Mouse (Mus musculus) kidney, postnatal 36 days (tissue): ENCODE measurements at regions not wholly inside any gene's neighbourhood (a gene's known extent, or its start where the extent isn't known, plus 50 kb on each side); places are given as distances from the start of the nearest gene placed in this dataset.

ENCODE experiments used
- DNase-seq, 2 experiments: peaks; one replicate each; pipeline ENCODE4 v3.0.0; 2021 to 2022; ENCODE audit warnings: mixed read lengths in 2 of 2

- DNase-seq: no peak
Observed at GRCm38 (mm10) chr1:81950140-81950550, 282.8 kb upstream of the Gm9747 start.

- no peak for DNase-seq
Observed at GRCm38 (mm10) chr1:81950853-81951252, 282.1 kb upstream of the Gm9747 start.

DNA sequence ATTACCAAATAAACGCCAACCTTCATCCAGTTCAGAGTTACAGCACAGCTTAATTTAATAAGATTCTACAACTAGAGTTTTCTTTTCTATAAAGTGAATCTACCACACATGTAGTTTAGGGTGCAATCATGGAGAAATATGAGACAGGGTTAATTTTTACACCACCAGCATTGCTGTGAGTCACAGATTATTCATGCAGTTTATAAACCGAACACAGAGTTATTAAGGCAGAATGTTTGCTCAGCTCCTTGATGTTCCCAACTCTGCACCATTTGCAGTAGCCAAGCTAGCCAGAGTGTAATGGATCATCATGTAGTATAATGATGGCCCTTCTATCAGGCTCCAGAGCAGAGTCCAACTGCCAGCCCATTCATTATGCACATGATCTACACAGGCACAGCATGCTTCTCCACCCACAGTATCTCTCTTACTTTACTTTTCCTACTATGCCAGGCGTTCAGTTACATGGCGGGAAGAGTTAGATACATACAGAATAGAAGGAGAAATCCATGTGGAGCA, 281.4 kb upstream of the Gm9747 start:
- DNase-seq: no peak

- no peak for DNase-seq
Observed at GRCm38 (mm10) chr1:81952095-81952494, 280.8 kb upstream of the Gm9747 start.

GRCm38 (mm10) chr1:81954507-81954906, 278.4 kb upstream of the Gm9747 start:
- no peak for DNase-seq

GRCm38 (mm10) chr1:81967062-81967461, 265.9 kb upstream of the Gm9747 start:
- no peak for DNase-seq

DNA sequence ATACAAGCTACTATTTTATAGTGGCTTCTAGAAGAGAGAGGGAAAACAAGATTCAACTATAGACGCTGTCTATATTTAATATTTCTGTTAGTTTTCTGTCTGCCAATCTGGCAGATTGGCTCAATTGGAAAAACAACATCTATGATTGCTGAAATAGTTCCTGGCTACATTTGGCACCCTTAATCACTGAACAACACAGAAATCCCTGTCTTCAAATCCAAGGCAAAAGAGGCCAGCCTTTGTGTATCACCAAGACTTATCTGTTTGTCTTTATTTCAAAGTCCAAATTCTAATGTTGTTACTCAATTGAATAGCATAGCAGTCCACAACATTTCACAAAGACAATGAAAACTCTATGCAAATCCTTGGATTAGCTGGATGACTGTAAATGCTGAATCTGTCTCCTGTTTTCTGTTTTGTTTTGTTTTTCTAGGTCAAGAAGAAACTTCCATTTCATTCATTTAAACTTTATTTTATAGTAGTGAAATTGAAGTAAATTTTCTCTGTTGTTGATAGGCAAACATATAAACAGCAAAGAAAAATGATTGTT, 265.1 kb upstream of the Gm9747 start:
- no peak for DNase-seq

DNA sequence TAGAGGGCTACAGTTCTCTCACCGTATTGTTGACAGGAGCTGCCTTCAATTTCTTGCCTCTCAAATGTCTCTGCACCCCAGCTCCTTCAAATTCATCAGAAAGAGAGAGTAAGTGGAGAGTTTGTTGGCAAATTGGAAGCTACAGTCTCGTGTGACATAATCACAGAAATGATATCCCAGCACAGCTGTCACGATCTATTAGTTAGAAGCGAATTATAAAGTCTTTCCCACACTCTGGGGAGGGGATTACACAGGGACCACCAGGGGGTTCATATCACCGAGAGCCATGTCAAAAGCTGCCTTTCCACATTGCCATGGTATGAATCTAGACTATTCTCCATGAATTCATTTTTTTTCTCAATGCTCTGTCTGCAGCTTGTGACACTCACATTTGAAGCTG, 260.3 kb upstream of the Gm9747 start:
- DNase-seq: no peak

DNA sequence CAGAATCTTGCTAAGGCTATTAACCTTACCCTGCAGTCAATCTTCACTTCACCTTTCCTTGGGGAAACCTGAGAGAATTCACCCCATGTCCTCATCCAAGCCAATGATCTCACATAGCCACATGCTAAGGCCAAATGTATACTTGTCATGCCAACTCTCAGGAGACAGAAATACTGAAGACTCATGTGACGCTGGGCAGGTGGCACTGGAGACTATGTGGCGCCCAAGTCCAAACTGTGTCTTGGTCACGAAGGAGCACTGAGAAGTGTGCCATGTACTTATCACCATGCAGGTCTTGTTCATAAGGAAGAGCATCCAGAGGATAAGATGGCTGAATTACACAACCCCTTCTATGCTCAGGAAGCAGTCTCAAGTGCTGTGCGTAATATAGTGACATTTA, 259.4 kb upstream of the Gm9747 start:
- no peak for DNase-seq

- DNase-seq: peak in 1 of 2 experiments; percentile 32
Observed at GRCm38 (mm10) chr1:82007943-82008342, 225.0 kb upstream of the Gm9747 start.

- no peak for DNase-seq
Observed at GRCm38 (mm10) chr1:82008805-82009204, 224.1 kb upstream of the Gm9747 start.

- DNase-seq: no peak
Observed at GRCm38 (mm10) chr1:82010995-82011394, 221.9 kb upstream of the Gm9747 start.

GRCm38 (mm10) chr1:82015341-82015740, 217.6 kb upstream of the Gm9747 start:
- DNase-seq: no peak

DNA sequence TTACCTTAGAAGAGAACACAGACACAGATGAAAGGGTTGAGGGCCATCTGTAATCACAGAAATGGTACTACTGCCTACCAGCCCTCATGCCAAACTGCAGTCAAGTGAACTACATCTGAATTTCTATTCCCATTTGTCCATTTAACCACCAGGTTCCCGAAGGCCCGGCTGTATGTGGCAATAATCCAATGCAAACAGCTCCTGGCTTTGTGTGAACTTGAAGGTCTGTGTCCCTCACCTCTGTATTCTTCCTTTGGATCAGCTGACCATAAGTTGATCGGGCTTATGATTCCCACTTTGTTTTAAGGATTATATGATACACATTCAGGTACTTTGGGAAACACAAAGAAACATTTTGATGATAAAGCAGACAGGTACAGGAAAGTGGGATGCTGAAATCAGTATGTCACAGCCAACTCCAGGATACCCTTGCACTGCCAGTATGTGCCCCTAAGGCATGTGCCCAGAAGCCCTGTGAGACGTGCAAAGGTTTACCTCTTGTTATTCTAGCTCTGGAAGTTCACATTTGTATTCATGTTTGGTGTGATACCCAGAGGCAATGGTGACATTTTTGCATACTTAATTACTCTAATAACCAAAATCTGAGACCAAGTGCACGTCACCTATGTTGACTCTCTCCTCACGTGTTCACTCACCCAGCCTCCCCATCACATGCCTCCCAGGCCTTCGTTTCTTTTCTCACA, 214.1 kb upstream of the Gm9747 start:
- DNase-seq: peak; percentile 29 to 32

DNA sequence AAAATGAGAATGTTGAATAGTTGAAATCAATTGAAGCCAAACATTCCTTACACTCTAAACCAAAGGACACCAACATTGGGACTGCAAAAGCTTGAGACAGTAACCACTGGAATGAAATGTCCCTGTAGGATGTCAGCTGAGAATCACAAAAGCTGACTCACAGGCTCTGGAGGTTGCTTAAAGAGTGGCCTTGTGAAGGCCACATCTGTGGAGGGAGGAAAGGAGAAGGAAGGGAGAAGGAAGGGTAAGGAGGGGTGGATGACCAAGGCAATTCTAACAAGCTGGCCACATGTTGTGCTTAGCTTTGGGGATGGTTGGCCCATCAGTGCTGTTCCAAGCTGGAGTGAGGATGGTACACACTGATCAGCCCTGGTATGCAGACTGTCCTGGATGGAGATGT, 205.2 kb upstream of the Gm9747 start:
- DNase-seq: no peak

DNA sequence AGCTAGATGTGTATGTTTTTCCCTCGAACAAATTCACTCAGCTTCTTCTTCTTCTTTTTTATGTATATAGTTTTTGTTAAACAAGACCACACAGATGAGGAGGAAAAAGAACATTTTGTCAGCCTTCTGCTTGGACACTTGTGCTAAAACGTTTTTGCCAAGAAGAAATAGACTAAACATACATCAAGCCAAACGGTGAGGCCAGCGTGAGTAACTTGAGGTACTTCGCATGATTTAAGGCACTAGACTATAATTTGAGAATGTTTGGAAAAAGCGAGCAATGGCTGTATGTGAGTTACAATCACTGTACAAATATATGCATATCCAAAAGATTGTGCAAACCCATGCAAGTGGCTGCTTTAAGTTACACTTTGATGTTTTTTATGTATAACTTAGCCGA, 201.8 kb upstream of the Gm9747 start:
- no peak for DNase-seq

DNA sequence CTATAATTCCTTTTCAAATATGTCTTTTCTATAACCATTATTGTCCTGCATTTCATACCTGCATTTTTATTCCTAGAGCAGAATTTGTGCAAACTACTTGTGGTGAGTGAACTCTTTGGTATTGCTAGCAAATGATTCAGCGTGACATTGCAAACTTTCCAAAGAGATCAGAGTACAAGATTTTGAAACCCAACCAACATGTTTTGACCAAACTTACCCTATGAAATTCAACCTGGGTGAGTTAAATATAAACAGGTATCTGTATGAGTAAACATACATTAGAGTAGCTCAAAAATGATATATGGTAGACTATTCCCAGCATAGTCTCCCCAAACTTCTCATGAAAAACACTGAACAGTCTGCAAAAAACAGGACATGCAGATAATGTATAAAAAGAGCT, 200.5 kb upstream of the Gm9747 start:
- peak in 1 of 2 experiments; percentile 10 for DNase-seq

- no peak for DNase-seq
Observed at GRCm38 (mm10) chr1:82038171-82038570, 194.7 kb upstream of the Gm9747 start.

- no peak for DNase-seq
Observed at GRCm38 (mm10) chr1:82038698-82039097, 194.2 kb upstream of the Gm9747 start.

DNA sequence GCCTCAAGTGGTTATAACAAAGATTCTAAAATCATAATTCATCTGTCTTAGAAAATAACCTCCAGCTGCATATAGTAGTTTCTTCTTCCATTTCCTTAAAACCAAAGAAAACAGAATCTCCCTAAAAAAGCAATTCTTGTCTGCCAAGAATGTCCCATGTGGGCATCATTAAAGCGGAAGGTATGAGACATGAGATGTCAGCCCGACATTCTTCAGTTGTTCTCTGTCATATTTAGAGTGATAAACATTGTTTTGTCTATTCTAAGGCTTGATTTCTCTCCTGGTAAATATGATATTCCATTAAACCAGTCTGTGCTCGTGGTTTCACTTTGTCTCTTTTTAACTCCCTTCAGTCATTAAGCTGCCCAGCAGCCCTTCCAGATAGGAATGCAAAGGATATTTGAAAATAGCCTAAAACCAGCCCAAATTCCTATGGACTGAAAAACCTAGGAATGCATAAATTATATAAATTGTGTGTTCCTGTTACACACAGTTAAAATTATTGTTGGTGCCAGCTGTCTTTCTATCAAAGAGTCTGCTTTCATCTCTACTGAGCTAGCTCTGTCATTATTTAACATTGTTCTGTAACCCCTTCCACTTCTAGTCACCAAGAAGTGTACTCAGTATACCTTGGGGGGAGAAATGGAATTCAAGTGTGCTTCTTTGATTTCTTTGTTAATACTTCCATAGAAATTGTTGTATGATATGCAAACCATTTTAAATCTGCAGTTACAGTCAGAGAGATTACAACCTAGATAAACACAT, 191.4 kb upstream of the Gm9747 start:
- no peak for DNase-seq

DNA sequence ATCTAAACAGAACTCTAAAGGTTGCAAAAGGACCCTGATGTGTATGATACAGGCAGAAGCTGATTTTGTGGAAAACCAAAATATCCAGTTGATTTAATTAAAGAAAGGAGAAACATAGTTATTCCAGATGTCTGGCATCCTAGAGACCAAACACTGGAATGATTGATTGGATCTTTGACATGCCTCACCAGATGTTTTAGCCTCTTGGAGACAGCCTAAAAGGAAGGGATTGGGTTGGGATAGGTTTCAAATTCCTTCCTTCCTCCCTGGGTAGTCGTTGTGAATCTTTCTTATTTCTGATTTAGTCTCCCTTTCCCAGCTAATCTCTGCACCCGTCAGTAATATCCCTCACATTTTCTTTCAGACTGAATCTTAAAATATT, 190.9 kb upstream of the Gm9747 start:
- DNase-seq: no peak

DNA sequence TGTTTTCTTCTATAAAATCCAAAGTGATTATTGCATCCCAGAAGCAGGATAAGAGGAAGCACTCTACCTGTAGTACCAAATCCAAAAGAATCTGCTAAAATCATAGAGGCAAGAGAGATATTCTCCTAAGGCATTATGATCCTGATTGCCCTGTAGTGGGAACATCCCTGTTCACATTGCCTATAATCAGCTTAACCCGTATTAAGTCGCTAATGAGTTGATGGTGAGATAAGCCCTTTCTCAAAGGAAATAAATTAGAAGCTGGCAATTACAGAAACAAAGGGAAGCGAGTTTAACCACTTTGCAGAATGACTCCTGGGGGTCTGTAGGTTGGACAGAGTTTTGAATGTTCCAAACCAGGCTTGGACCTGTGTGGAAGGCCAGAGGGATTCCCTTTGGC, 190.4 kb upstream of the Gm9747 start:
- no peak for DNase-seq

DNA sequence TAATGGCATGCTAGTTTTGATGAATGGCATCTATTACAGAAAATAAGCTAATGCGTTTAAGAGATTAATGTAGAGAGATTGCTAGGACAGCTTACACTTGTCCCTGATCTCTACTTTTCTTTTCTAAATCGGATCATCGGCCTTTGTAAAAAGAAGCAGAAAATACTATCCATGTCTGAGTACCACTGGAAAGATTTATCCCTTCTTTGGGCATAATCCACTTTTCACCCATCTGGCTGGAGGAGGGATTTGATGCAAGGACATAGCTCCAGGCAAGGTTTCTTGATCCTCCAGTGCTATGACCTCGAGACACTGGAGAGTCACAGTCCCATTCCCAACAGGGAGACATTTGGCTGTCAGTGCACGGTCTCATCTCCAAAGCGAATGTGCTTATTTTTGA, 166.6 kb upstream of the Gm9747 start:
- no peak for DNase-seq

- no peak for DNase-seq
Observed at GRCm38 (mm10) chr1:82068571-82068970, 164.3 kb upstream of the Gm9747 start.
